Mouse (Mus musculus) testis, adult 2 months (tissue): ENCODE data around the gene Mkrn2os.

Source experiments
- CTCF ChIP-seq: fragments of 200-500 bp; IDR thresholded peaks from 2 replicates; pipeline ENCODE4 v1.5.1; 2012; ENCODE audit warnings: low read depth, mild to moderate bottlenecking, inconsistent platforms, low read length, moderate library complexity; ENCODE audit not compliant: control insufficient read depth, insufficient read depth, insufficient replicate concordance
- POLR2A ChIP-seq: fragments of 200-500 bp; IDR thresholded peaks from 2 replicates; pipeline ENCODE4 v1.6.1; 2012; ENCODE audit warnings: low read depth, mild to moderate bottlenecking, inconsistent platforms, low read length, moderate library complexity; ENCODE audit not compliant: control insufficient read depth

GRCm38 (mm10) chr6:115592458-115592857 is at the start of gene Mkrn2os:
- TF ChIP-seq POLR2A (no peak), CTCF (no peak)
